Mouse (Mus musculus): ENCODE results near the gene Rufy3.

DNA sequence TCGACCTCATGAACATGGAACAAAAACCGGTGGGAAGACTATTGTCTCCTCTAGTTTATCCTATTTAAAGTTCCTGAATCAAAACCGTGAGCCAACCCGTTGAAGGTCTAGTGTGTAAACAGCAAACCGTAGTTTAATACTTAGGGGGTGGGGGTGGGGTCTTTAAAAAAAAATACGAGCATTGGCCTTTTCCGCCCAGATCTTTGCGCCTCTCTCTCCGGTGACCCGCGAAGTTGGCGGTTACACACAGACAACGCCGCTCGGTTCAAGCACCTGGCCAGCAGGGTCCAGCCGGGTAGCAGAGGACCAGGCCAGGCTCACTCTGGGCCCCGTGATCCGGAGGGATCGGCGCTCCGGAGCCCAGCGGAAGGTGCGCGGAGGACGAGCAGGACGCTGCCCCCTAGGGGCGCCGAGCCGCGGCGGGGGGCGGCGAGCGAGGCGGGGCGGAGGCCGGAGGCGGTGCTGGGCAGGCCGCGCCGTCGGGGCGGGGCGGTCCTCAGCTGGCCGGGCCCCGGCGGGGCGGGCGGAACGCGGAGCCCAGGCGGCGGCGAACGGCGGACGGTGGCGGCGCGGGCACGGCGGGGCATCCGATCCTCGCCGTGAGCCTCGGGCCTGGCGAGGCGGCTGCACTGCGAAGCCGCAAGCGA lies at the start of gene Rufy3:
- peak; percentile 52 for TF ChIP-seq CTCF (IDR thresholded peaks at IDR 0.05; ENCODE audit: low read depth)
- TF ChIP-seq EP300 (IDR thresholded peaks at IDR 0.05; ENCODE audit: low read depth), result no peak
